Mouse (Mus musculus) E14TG2a.4 (cell line): Measurements from ENCODE around the gene Gba.

Experiments
- CTCF ChIP-seq: conservative IDR thresholded peaks from 2 replicates; pipeline ENCODE4 v1.5.1; 2014; ENCODE audit warnings: low read length
- POU5F1 ChIP-seq: IDR thresholded peaks from 2 replicates; pipeline ENCODE4 v1.6.1; 2014; ENCODE audit warnings: low read length, borderline replicate concordance

GRCm38 (mm10) chr3:89195979-89196877, 6.5 kb upstream of the Gba start:
- TF ChIP-seq CTCF (peak; percentile 25), POU5F1 (no peak)
